In genomic region chr6:85863840-85864239, GRCm38 (mm10) we compare ENCODE assay signal across 27 mouse cellular contexts. TPM values are rescaled to one million over a fixed set of nuclear protein-coding genes. Genes with fewer than 3 reads are reported as not detected.
DNase-seq lines count a peak whose midpoint lies in the region; TF ChIP-seq lines count a peak whose summit lies in the region.
"Had no signal": no experiment of that assay in that cellular context is flagged by ENCODE, and none has a peak within 500 bp of the region (broad histone marks: within the 10 kb centered on the region; RNA-seq: fewer than 3 reads in every experiment).

No protein-coding gene starts in this region.

- H3K79me2 ChIP-seq in heart, adult 2 months (replicated peaks; ENCODE audit: control insufficient read depth, insufficient read depth, low read length): no peaks in the 10 kb centered on the region
- H3K79me2 ChIP-seq in liver, adult 2 months (ENCODE audit: control insufficient read depth, insufficient read depth, low read length): 0 out of 2 replicates have a peak, but pooled peaks cover 6% of the 10 kb centered on the region

- DNase-seq in heart, adult 11 months: peak; percentile 60
- DNase-seq in heart, adult 2 months: no peak
- peak; percentile 55 for DNase-seq in liver, adult 2 months (ENCODE audit: extremely low read depth, low read depth, low spot score)
- no peak for DNase-seq in liver
- DNase-seq in testis, postnatal 14 days (ENCODE audit: low spot score): no peak
- DNase-seq in embryo, embryonic 10 days (ENCODE audit: low spot score): no peak
- DNase-seq: adrenal gland, postnatal 10 days; adrenal gland, postnatal 25 days; B cell, adult 2 months; cerebellum, adult 11 months; cerebellum, adult 18-20 months; cerebellum, adult 8-10 months; cerebellum, adult 9-11 months; cerebellum, postnatal 14 days; cerebellum, postnatal 36 days had no signal

- H3K36me3 ChIP-seq in heart, adult 2 months (ENCODE audit: control insufficient read depth, insufficient read depth, low read length): no peaks in the 10 kb centered on the region
- H3K36me3 ChIP-seq in liver, adult 2 months (ENCODE audit: control insufficient read depth, insufficient read depth, low read length): peaks cover 4% of the 10 kb centered on the region; the same call in 1 of the 2 replicates
- no peaks in the 10 kb centered on the region for H3K36me3 ChIP-seq in testis, adult 2 months (ENCODE audit: control insufficient read depth, insufficient read depth, low read length)
- H3K36me3 ChIP-seq: embryonic facial prominence, embryonic 10.5 days; embryonic facial prominence, embryonic 12.5 days; forebrain, embryonic 15.5 days; G1E had no signal

- H3K27ac ChIP-seq in heart, adult 2 months: no peak overlapping the region
- peak overlapping the region; percentile 14 for H3K27ac ChIP-seq in liver, adult 2 months (replicated peaks; ENCODE audit: insufficient read depth, low read depth, low read length)
- H3K27ac ChIP-seq in testis, adult 2 months (ENCODE audit: control insufficient read depth, insufficient read depth, low read depth, low read length): peak overlapping the region; percentile 43
- H3K27ac ChIP-seq: embryonic facial prominence, embryonic 10.5 days; embryonic facial prominence, embryonic 12.5 days; forebrain, embryonic 13.5 days; forebrain, embryonic 15.5 days had no signal

- no peak for TF ChIP-seq EP300 in heart, adult 2 months (IDR thresholded peaks at IDR 0.05; ENCODE audit: insufficient read depth, low read depth, low read length)

- no peak overlapping the region for H3K4me3 ChIP-seq in heart, adult 2 months
- H3K4me3 ChIP-seq in liver, adult 2 months (ENCODE audit: insufficient read depth, low read depth, low read length): no peak overlapping the region
- H3K4me3 ChIP-seq in testis, adult 2 months (ENCODE audit: control insufficient read depth, low read depth, low read length): no peak overlapping the region
- H3K4me3 ChIP-seq: embryonic facial prominence, embryonic 10.5 days; embryonic facial prominence, embryonic 12.5 days; forebrain, embryonic 13.5 days; forebrain, embryonic 15.5 days had no signal

- H3K9ac ChIP-seq in heart, adult 2 months (ENCODE audit: low read depth, low read length): no peak overlapping the region
- no peak overlapping the region for H3K9ac ChIP-seq in liver, adult 2 months (ENCODE audit: low read depth, low read length)
- H3K9ac ChIP-seq: embryonic facial prominence, embryonic 12.5 days; forebrain, embryonic 13.5 days; forebrain, embryonic 15.5 days had no signal

- WGBS in heart, adult 2 months: 84% methylated on average over 2 of the region's 2 CpGs
- 25% methylated on average over 2 of the region's 2 CpGs for WGBS in liver, adult 2 months

- no peaks in the 10 kb centered on the region for H3K4me1 ChIP-seq in heart, adult 2 months (ENCODE audit: control insufficient read depth, insufficient read depth, low read length)
- H3K4me1 ChIP-seq in liver, adult 2 months (ENCODE audit: control insufficient read depth, insufficient read depth, low read length): peaks cover 20% of the 10 kb centered on the region
- H3K4me1 ChIP-seq in testis, adult 2 months (ENCODE audit: control insufficient read depth, insufficient read depth, low read length): no peaks in the 10 kb centered on the region
- H3K4me1 ChIP-seq: embryonic facial prominence, embryonic 10.5 days; embryonic facial prominence, embryonic 12.5 days; forebrain, embryonic 13.5 days; forebrain, embryonic 15.5 days had no signal

- intact Hi-C loops in heart, adult 2 months (cut with DNase I): no loop called here

- H3K27me3 ChIP-seq in heart, adult 2 months (ENCODE audit: control insufficient read depth, insufficient read depth, low read length): no peaks in the 10 kb centered on the region
- H3K27me3 ChIP-seq in liver, adult 2 months (ENCODE audit: control insufficient read depth, insufficient read depth, low read length): no peaks in the 10 kb centered on the region
- no peaks in the 10 kb centered on the region for H3K27me3 ChIP-seq in testis, adult 2 months (ENCODE audit: control insufficient read depth, insufficient read depth, low read length)
- H3K27me3 ChIP-seq: embryonic facial prominence, embryonic 12.5 days; forebrain, embryonic 13.5 days; forebrain, embryonic 15.5 days had no signal

- no peak for TF ChIP-seq POLR2A in heart, adult 2 months (IDR thresholded peaks at IDR 0.05; ENCODE audit: insufficient read depth, low read depth, low read length)
- no peak for TF ChIP-seq POLR2A in liver, adult 2 months (IDR thresholded peaks at IDR 0.05; ENCODE audit: extremely low read depth, insufficient read depth, low read length)
- no peak for TF ChIP-seq POLR2A in testis, adult 2 months (IDR thresholded peaks at IDR 0.05; ENCODE audit: control insufficient read depth, low read depth, low read length)

- TF ChIP-seq CTCF in heart, adult 2 months (IDR thresholded peaks at IDR 0.05): no peak
- no peak for TF ChIP-seq CTCF in liver, adult 2 months (IDR thresholded peaks at IDR 0.05; ENCODE audit: low read depth, low read length)
- TF ChIP-seq CTCF in testis, adult 2 months (IDR thresholded peaks at IDR 0.05; ENCODE audit: control insufficient read depth, insufficient read depth, insufficient replicate concordance, low read depth, low read length): no peak

RNA-seq across cellular contexts. Expression of gene Nat8f2, which starts 5.1 kb away (rescaled TPM):
- under 1 TPM in 1 of 2 experiments, not detected in 1; 0.13 TPM for total RNA-seq in heart, adult 2 months (2021)
- 0.15 TPM in 1 of 2 replicates, not detected in the other for polyA plus RNA-seq in heart, adult 2 months (2012; rRNA removed)
- total RNA-seq in liver, adult 2 months (2014; rRNA removed): 524 and 612 TPM in 2 replicates
- polyA plus RNA-seq in liver, adult 2 months (2012; rRNA removed): 256 and 307 TPM in 2 replicates
- 0.22 and 0.23 TPM in 2 replicates for polyA plus RNA-seq in testis, adult 2 months (2012; rRNA removed)
- total RNA-seq: CH12.LX; common myeloid progenitor, adult 5-6 weeks had no signal
- polyA plus RNA-seq: CD4-positive, CD25-positive, alpha-beta regulatory T cell, adult 4 months; embryonic facial prominence, embryonic 10.5 days; embryonic facial prominence, embryonic 12.5 days; embryonic facial prominence, embryonic 14.5 days; forebrain, embryonic 11.5 days; forebrain, embryonic 13.5 days; forebrain, embryonic 15.5 days; G1E had no signal

RNA-seq across cellular contexts. Expression of gene Nat8, which starts 32.0 kb away (rescaled TPM):
- total RNA-seq in heart, adult 2 months (2021): not detected
- not detected in 2 replicates for polyA plus RNA-seq in heart, adult 2 months (2012; rRNA removed)
- total RNA-seq in liver, adult 2 months (2014; rRNA removed): 0.18 and 0.27 TPM in 2 replicates
- polyA plus RNA-seq in liver, adult 2 months (2012; rRNA removed): 1.2 and 3.4 TPM in 2 replicates
- 10.4 and 10.7 TPM in 2 replicates for polyA plus RNA-seq in testis, adult 2 months (2012; rRNA removed)
- total RNA-seq: CH12.LX; common myeloid progenitor, adult 5-6 weeks; G1E had no signal
- polyA plus RNA-seq: brain, embryonic 14.5 days; CD4-positive, CD25-positive, alpha-beta regulatory T cell, adult 4 months; embryonic facial prominence, embryonic 10.5 days; embryonic facial prominence, embryonic 12.5 days; embryonic facial prominence, embryonic 14.5 days; forebrain, embryonic 11.5 days; forebrain, embryonic 13.5 days; forebrain, embryonic 15.5 days; G1E had no signal

RNA-seq across cellular contexts. Expression of gene Nat8f4, which starts 40.8 kb away (rescaled TPM):
- under 1 TPM; 0.73 to 0.76 TPM for total RNA-seq in heart, adult 2 months (2021)
- polyA plus RNA-seq in heart, adult 2 months (2012; rRNA removed): 0.66 and 1.5 TPM in 2 replicates
- total RNA-seq in liver, adult 2 months (2014; rRNA removed): 4.4 and 4.5 TPM in 2 replicates
- 2.9 and 3.5 TPM in 2 replicates for polyA plus RNA-seq in liver, adult 2 months (2012; rRNA removed)
- polyA plus RNA-seq in testis, adult 2 months (2012; rRNA removed): 27.6 and 45.1 TPM in 2 replicates

RNA-seq across cellular contexts. Expression of gene Nat8f5, which starts 43.1 kb away (rescaled TPM):
- not detected for total RNA-seq in heart, adult 2 months (2021)
- polyA plus RNA-seq in heart, adult 2 months (2012; rRNA removed): not detected in 2 replicates
- total RNA-seq in liver, adult 2 months (2014; rRNA removed): 0.18 and 0.27 TPM in 2 replicates
- 0.53 and 2.7 TPM in 2 replicates for polyA plus RNA-seq in liver, adult 2 months (2012; rRNA removed)
- 1.3 and 2.9 TPM in 2 replicates for polyA plus RNA-seq in testis, adult 2 months (2012; rRNA removed)
- total RNA-seq: CH12.LX; common myeloid progenitor, adult 5-6 weeks; G1E had no signal
- polyA plus RNA-seq: brain, embryonic 14.5 days; CD4-positive, CD25-positive, alpha-beta regulatory T cell, adult 4 months; embryonic facial prominence, embryonic 10.5 days; embryonic facial prominence, embryonic 12.5 days; embryonic facial prominence, embryonic 14.5 days; forebrain, embryonic 11.5 days; forebrain, embryonic 13.5 days; forebrain, embryonic 15.5 days; G1E had no signal

RNA-seq across cellular contexts. Expression of gene Nat8f6, which starts 43.1 kb away (rescaled TPM):
- total RNA-seq in heart, adult 2 months (2021): under 1 TPM in 1 of 2 experiments, not detected in 1; 0.18 TPM
- 0.29 and 0.73 TPM in 2 replicates for polyA plus RNA-seq in heart, adult 2 months (2012; rRNA removed)
- total RNA-seq in liver, adult 2 months (2014; rRNA removed): not detected in 2 replicates
- polyA plus RNA-seq in liver, adult 2 months (2012; rRNA removed): 0.28 and 0.57 TPM in 2 replicates
- 0.23 and 0.41 TPM in 2 replicates for polyA plus RNA-seq in testis, adult 2 months (2012; rRNA removed)
- total RNA-seq: CH12.LX; common myeloid progenitor, adult 5-6 weeks; G1E had no signal
- polyA plus RNA-seq: brain, embryonic 14.5 days; CD4-positive, CD25-positive, alpha-beta regulatory T cell, adult 4 months; embryonic facial prominence, embryonic 10.5 days; embryonic facial prominence, embryonic 12.5 days; embryonic facial prominence, embryonic 14.5 days; forebrain, embryonic 11.5 days; forebrain, embryonic 13.5 days; forebrain, embryonic 15.5 days; G1E had no signal

Comparison
In these comparisons a context has a peak if more than half of its experiments do, and no peak if none do; other contexts are left out.
1. DNase-seq: peak in heart, adult 11 months (single experiment) and liver, adult 2 months (single experiment); none in heart, adult 2 months (0 of 2), liver (single experiment), testis, postnatal 14 days (single experiment) and embryo, embryonic 10 days (single experiment).
2. RNA of gene Nat8f2, which starts 5.1 kb away (polyA plus RNA-seq): 256 to 307 TPM in liver, adult 2 months; 0.22 to 0.23 TPM in testis, adult 2 months and 0.15 TPM in heart, adult 2 months; every median in the first group is over 100 times any median in the second.